Mouse (Mus musculus): ENCODE measurements at regions not wholly inside any gene's neighbourhood (a gene's known extent, or its start where the extent isn't known, plus 50 kb on each side); places are given as distances from the start of the nearest gene placed in this dataset.

- TF ChIP-seq POLR2A (IDR thresholded peaks at IDR 0.05; ENCODE audit: extremely low read depth, insufficient read depth, low read length) (no peak), CTCF (IDR thresholded peaks at IDR 0.05; ENCODE audit: extremely low read depth, insufficient read depth, low read length) (no peak)
- Histone ChIP-seq H3K27ac (ENCODE audit: insufficient read depth, low read length) (no peak overlapping the region), H3K4me3 (ENCODE audit: insufficient read depth, low read length) (no peak overlapping the region), H3K4me1 (ENCODE audit: control insufficient read depth, insufficient read depth, low read length) (no peaks in the 10 kb centered on the region)
Measured at GRCm38 (mm10) chr11:19851022-19851615, 73.1 kb upstream of the Spred2 start.

- Histone ChIP-seq H3K4me3 (ENCODE audit: insufficient read depth, low read length) (no peak overlapping the region), H3K27ac (ENCODE audit: insufficient read depth, low read length) (no peak overlapping the region), H3K4me1 (ENCODE audit: control insufficient read depth, insufficient read depth, low read length) (no peaks in the 10 kb centered on the region)
- TF ChIP-seq POLR2A (IDR thresholded peaks at IDR 0.05; ENCODE audit: extremely low read depth, insufficient read depth, low read length) (no peak), CTCF (IDR thresholded peaks at IDR 0.05; ENCODE audit: extremely low read depth, insufficient read depth, low read length) (no peak)
Measured at GRCm38 (mm10) chr11:19861596-19861995, 62.6 kb upstream of the Spred2 start.

GRCm38 (mm10) chr11:19863327-19863726 is 60.8 kb upstream of the Spred2 start:
- TF ChIP-seq POLR2A (IDR thresholded peaks at IDR 0.05; ENCODE audit: extremely low read depth, insufficient read depth, low read length): no peak
- no peak for TF ChIP-seq CTCF (IDR thresholded peaks at IDR 0.05; ENCODE audit: extremely low read depth, insufficient read depth, low read length)
- Histone ChIP-seq H3K4me1 (ENCODE audit: control insufficient read depth, insufficient read depth, low read length) (no peaks in the 10 kb centered on the region), H3K27ac (ENCODE audit: insufficient read depth, low read length) (no peak overlapping the region), H3K4me3 (ENCODE audit: insufficient read depth, low read length) (no peak overlapping the region)

- H3K4me3 ChIP-seq (ENCODE audit: insufficient read depth, low read length): no peak overlapping the region
- no peaks in the 10 kb centered on the region for H3K4me1 ChIP-seq (ENCODE audit: control insufficient read depth, insufficient read depth, low read length)
- H3K27ac ChIP-seq (ENCODE audit: insufficient read depth, low read length): no peak overlapping the region
- TF ChIP-seq CTCF (IDR thresholded peaks at IDR 0.05; ENCODE audit: extremely low read depth, insufficient read depth, low read length): no peak
- TF ChIP-seq POLR2A (IDR thresholded peaks at IDR 0.05; ENCODE audit: extremely low read depth, insufficient read depth, low read length): no peak
Measured at GRCm38 (mm10) chr11:19866262-19866661, 57.9 kb upstream of the Spred2 start.

- H3K27ac ChIP-seq (ENCODE audit: insufficient read depth, low read length): no peak overlapping the region
- no peak overlapping the region for H3K4me3 ChIP-seq (ENCODE audit: insufficient read depth, low read length)
- TF ChIP-seq CTCF (IDR thresholded peaks at IDR 0.05; ENCODE audit: extremely low read depth, insufficient read depth, low read length) (no peak), POLR2A (IDR thresholded peaks at IDR 0.05; ENCODE audit: extremely low read depth, insufficient read depth, low read length) (no peak)
- no peaks in the 10 kb centered on the region for H3K4me1 ChIP-seq (ENCODE audit: control insufficient read depth, insufficient read depth, low read length)
Measured at GRCm38 (mm10) chr11:19869671-19870070, 54.5 kb upstream of the Spred2 start.

GRCm38 (mm10) chr11:19870136-19870535 is 54.0 kb upstream of the Spred2 start:
- TF ChIP-seq CTCF (IDR thresholded peaks at IDR 0.05; ENCODE audit: extremely low read depth, insufficient read depth, low read length) (no peak), POLR2A (IDR thresholded peaks at IDR 0.05; ENCODE audit: extremely low read depth, insufficient read depth, low read length) (no peak)

GRCm38 (mm10) chr11:19873796-19874195 is 50.4 kb upstream of the Spred2 start:
- no peak overlapping the region for H3K4me3 ChIP-seq (ENCODE audit: insufficient read depth, low read length)
- H3K27ac ChIP-seq (ENCODE audit: insufficient read depth, low read length): no peak overlapping the region
- H3K4me1 ChIP-seq (ENCODE audit: control insufficient read depth, insufficient read depth, low read length): no peaks in the 10 kb centered on the region
- TF ChIP-seq POLR2A (IDR thresholded peaks at IDR 0.05; ENCODE audit: extremely low read depth, insufficient read depth, low read length) (no peak), CTCF (IDR thresholded peaks at IDR 0.05; ENCODE audit: extremely low read depth, insufficient read depth, low read length) (no peak)

More at GRCm38 (mm10) chr11:19870136-19870535, 54.0 kb upstream of the Spred2 start:
- Histone ChIP-seq H3K4me3 (ENCODE audit: insufficient read depth, low read length) (no peak overlapping the region), H3K4me1 (ENCODE audit: control insufficient read depth, insufficient read depth, low read length) (no peaks in the 10 kb centered on the region), H3K27ac (ENCODE audit: insufficient read depth, low read length) (no peak overlapping the region)

Data from cortical plate, adult 2 months (tissue).